Mouse (Mus musculus): Measurements from ENCODE around the gene Tango6.

GRCm38 (mm10) chr8:106674894-106675293 is 8.0 kb upstream of the Tango6 start:
- TF ChIP-seq CTCF (IDR thresholded peaks at IDR 0.05; ENCODE audit: low read depth) (no peak), EP300 (IDR thresholded peaks at IDR 0.05; ENCODE audit: low read depth) (no peak)
